Mouse (Mus musculus) Muller cell, postnatal 12 days (primary cell): ENCODE measurements at regions not wholly inside any gene's neighbourhood (a gene's known extent, or its start where the extent isn't known, plus 50 kb on each side); places are given as distances from the start of the nearest gene placed in this dataset.

Experiments
- DNase-seq: peaks from one replicate; pipeline ENCODE4 v3.0.0-alpha.2; 2015; ENCODE audit errors: inconsistent ontology term

DNA sequence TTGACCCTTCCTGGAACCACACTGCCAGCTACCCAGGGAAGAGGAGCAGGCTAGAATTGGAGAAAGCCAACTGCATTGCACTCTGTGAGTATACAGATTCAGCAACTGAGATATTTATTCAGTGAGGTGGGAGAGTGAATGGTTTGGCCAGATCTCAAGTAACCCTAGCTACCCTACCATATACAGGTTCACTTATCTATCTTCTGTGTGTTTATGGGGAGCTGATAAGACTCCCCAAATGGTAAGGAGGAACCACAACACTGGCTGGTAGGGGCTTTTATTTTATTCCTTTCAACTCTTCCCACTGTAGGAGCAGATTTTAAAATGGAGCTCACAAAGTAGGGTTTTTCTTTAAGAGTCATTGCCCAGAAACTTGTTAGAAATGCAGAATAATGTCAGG, 62.9 kb downstream of the Arrdc3 start:
- no peak for DNase-seq

DNA sequence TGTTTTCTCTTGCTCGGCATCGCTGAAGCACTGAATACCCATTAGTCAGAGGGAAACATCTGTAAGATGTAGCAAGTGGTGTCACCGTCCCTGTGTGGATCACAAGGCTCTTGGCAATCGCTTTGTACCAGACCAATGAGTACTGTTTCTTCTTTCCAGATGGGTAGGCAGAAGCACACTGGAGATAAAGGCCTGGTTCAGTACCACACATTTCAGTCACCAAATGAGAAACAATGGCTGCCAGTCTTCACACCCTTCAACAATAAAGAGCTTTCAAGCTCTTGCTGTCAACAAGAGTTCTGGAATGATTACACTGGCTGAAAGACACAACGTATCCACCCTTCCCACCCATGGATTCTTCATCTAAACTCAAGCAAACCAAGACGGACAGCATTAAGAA, 64.5 kb downstream of the Arrdc3 start:
- DNase-seq: no peak

DNA sequence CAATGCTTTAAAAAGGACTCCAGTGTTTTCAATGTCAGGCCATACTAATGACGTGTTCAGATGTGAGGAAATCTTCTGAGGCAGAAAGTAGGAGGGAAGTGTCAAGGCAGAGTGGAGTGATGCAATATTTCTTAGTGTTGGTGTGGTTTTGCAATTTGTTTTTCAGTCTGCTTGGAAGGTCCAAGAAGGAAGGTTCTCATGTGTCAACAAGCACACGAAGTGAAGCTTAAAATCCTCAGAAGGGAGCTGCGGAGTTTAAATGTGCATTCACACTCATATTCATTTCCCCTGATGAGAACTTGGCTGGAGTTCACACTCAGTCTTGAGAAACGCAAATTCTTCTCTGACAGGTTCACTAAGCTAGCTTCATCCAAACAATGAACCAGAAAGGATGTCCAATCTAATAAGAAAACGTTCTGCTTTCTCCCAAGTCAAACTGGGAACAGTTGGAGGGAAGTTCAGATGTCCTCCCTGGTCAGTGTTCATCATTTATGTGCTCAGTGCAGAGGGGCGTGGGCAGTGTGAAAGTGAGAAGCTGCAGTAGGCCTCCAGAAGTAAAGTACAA, 66.0 kb downstream of the Arrdc3 start:
- peak; percentile 34 for DNase-seq

DNA sequence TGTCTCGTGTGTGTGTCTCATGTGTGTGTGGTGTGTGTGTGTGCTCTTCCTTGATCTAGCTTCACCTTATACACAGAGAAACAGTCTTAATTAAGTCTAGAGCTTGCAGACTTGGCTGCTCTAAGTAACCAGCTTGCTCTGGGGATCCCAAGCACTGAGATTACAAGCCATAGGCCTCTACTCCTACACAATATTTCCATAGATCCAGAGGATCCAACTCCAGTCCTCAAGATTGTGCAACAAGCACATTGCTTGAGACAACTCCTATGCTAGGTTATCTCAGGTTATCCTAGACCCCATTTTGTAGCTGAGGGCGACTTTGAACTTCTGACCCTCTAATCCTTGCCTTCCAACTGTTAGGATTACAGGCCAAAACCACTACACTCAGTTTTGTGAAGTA, 67.1 kb downstream of the Arrdc3 start:
- DNase-seq: no peak

DNA sequence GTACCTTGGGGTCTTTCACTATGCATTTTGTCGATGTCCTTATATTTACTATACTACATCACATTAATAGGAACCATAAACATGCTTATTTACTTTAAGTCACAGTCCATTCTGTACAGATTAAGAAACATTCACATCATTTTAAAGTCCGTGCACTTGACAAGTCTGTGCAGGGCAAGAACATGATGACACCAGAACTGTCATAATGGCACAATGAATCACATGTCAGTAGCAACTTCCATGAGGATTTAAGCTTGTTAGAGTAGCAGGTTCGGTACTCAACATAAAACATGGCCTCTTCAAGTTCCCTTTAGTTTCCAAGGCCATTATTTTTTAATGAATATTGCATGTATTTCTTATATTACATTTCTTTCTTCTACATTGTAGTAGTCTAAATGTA, 67.6 kb downstream of the Arrdc3 start:
- no peak for DNase-seq

DNA sequence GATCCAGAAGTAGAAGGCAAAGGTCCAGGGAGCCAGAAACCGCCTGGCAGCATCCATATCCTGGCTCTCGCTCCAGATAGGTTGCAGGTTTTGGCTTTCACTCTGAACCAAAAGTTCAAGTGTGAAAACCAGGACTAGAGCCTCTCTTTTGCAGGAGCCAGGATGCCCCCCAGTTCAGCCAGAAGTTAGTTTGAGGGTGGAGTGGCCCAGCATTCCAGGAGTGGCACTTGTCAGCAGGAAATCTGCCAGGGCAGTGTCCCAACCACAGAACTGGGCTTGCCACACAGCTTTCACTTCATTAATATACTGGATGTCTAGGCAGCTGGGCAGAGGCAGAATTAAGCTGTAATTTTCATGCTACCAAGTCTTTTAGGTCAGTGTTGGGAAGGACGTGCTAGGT, 68.1 kb downstream of the Arrdc3 start:
- peak; percentile 80 for DNase-seq

DNA sequence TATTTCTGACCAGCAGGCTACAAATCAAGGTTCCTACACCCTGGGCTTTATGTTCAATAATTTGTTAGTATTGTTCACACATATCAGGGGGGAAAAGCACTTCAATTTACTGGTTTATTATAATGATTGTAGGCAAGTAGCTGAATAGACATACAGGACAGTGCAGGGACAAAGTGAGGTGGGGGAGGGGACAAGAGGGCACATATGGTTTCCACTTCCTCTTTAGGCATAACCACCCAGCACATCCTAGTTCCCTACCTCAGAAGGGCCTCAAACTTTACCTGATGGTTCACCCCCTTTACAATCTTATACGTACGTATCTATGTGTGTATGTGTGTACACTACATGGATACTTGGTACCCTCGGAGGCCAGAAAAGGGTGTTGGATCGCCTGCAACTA, 69.7 kb downstream of the Arrdc3 start:
- DNase-seq: no peak

DNA sequence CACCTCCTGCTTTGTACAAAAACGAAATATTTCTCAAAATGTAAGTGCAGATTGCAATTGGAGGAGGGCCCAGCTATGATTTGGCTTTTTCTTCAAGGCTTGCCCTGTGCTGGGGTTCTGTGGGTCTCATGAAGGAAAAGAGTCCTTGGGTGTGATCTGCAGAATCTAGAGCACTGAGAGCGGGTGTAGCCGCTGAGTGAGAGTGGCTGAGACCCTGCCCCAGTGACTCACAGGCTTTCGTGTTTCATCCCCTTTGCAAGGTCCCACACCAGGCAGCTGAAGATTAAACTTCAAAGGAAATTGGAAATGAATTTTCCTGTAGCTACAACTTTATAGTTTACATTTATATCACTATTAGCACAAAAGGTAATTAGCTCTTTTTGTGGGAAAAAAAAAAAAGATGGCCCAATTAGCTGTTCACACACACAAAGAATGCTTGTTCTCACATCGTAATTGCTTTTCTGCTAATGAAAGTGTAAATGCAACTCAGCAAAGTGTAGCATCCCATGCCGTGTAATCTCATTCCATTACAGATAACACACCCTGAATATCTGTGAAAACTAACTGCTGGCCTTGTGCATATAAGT, 71.0 kb downstream of the Arrdc3 start:
- DNase-seq: peak; percentile 22

DNA sequence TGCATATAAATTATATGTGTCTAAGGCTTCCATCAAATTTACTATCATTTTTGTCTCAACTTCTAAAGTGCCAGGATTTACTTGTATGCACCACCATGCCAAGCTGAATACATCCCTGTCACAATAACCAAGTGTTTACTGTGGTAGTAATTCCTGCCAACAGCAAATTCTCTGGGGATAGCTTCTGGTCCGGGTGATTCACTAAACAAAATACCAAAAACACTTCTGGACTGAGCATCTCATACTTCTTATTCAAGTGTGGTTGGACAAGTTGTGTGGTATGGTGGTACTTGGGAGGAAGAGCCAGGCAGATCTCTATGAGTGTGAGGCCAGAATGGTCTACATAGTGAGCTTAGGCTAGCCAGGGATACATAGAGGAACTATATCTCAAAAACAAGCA, 73.8 kb downstream of the Arrdc3 start:
- DNase-seq: peak; percentile 82

DNA sequence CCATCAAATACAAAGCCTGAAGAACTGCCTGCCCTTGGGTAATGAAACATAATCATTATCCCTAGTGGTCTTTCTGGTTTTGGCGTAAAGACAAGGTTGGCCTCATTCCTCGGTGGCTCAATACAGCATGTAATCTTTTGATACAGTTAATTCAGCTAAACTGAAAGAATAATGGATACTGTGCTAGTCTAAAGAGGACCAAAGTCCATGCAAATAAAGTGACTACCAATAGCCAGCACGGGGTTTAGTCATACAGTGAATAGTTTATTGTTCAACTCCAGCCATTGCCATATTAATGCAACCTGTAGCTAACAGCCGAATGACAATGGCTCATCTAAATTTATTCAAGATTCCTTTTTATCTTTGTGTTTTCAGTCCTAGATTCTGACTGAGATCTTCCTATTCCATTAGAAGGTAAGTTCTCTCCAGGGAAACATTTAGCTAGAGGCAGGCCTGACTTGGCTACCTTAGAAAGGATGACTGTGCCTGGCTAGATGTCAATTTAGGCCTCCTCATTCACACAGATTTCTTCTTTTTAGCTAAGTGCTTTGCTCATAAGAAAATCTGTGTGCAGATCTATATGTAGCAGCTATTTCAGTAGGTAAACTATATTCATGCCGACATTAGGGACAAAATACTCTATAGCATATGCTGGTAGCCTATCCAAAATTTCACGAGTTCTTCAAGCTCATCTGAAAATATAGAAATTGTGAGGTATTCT, 74.4 kb downstream of the Arrdc3 start:
- DNase-seq: peak; percentile 69

DNA sequence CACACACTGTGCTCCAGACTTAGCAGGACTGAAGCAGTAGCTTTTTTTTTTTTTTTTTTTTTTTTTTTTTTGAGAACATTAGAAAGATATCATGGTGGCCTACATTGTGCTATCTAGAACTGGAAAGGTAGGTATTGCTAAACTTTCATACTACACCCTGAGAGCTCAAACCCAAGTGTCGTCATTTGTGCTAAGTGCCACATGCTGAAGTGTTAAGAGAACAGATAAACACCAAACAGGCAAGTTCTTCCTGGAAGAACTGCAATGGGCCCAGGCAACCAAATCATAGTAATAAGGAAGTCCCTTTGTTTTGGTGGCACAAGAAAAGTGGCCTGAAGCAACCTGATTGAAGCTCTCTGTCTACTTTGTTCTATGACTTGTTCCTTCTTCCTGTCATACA, 76.6 kb downstream of the Arrdc3 start:
- no peak for DNase-seq

DNA sequence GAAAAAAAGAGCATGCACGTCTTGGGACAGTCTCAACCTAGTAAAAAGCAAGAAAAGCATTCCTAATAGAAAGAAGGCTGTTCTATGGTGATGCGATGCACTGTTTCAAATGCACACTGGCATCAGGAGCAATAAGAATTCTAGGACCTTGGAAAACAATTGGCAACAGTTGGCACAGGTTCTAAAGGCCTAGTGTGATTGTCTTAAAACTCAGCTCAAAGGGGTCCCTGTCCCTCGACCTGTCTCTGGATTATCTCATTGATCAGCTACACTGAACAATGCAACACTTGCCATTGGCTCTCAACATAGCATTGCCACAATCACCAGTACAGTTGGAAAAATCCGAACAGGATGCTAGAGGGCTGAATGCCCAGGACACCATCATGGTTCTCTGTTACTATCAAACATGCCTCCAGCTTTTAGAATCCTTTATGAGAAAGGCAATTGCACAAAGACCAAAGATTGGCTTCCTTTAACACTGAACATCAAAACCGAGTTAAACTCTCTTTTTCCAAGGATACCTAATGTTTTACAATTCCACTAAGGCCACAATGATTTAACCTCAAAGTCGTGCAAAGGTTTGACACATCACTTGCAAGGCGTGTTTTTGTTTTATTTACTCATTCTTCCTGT, 78.9 kb downstream of the Arrdc3 start:
- DNase-seq: peak; percentile 40

DNA sequence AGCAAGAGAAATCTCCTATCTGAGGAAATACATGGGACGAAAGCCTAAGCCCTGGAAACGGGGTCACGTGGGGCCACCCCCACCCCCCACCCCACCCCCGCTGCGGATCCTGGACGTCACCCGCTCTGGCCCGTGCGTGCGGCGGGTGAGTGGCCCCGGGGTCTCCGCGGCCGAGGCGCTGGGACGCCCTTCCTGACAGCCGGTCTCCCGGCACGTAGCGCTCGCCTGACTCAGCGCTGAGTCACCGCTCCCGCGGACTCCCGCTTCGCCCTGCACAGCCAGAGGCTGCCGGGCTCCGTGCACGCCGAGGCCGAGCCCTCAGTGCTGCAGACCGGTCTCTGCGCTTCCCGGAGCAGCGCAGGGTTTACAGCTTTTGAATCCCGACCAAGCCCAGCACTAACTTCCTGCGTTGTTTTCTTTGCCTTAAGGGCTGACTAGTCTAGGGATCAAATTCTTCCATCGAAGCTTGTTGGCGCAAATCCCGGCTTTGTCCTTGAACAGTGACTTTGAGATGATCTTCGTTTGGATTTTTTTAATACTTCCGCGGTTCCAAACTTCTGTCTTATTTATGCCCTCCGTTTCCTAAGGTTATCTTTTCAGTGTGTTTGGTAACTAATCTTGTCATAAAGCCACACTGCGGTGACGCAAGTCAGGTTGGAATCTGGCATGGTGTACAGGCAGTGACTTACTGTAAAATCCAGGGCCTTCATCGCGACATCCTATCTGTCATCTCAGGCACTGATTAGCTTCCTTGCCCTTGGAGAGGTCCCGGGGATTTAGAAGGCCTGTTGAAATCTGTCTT, 79.8 kb downstream of the Arrdc3 start:
- peak; percentile 92 for DNase-seq

DNA sequence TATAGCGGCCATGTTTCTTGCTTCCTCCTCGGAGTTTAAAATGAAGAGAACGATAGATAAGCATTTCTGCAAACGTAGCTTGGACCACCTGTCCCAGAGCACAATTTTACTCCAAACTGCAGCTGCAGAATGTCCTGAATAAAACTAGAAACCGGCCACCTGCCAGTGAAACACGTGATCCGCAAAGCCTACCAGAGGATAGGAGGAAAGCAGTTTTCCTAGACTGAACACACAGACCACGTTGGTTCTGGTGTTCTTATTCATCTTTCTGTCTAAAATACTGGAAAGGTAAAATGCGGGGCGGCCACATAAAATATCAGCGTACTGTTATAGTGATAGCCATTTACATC, 80.4 kb downstream of the Arrdc3 start:
- no peak for DNase-seq

DNA sequence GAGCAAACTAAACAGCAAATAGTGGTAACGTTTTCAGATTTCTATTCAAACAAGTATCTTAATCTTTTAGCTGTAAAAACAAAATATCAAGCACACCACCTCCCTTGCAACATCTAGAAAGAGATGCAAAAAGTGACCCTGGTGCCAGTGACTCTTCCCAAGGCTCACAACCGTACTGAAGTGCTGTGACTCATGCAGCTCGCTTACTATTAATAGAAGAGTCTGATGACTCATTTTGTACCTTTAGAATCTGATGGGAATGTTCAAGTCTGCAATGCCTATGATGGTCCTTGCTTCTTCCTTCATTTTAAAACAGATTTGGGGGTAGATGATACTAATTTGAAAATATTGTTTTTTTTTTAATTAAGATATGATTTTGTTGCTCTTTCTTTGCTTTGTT, 88.5 kb downstream of the Arrdc3 start:
- no peak for DNase-seq

DNA sequence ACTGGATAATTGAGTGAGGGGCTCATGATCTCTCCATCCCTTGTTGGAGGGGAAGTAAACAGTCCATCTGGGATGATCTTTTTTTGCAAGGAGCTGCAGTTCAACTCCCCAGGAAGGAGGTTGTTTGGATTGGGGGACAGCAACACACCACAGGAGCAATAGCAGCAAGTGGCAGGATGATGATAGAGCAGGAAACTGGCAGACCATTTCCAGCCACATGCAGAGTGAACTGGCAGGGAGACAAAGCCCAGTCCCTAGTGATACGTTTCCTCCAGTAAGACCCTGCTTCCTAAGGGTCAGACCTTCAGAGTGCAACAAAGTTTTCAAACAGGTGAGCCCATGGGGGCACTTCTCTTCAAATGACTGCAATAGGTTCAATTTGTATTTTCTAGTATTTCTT, 91.2 kb downstream of the Arrdc3 start:
- no peak for DNase-seq

DNA sequence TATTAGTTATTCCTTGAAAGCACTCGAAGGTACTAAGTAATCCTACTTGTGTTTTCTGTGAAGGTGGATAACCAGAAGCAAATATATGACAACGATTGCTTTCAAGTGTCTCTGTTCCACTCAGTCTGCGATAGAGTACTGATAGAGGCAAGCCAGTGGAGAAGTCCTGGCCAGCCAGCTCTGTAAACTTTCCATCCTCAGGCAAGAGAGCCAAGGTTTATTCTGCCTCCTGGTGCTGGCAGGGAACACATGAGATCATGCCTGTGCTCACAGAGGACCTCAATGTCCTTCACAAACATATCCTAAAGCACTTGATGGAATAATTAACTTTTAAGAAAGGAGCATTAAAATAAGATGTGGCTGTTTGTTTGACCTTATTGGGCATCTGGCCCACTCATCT, 94.1 kb downstream of the Arrdc3 start:
- DNase-seq: no peak

DNA sequence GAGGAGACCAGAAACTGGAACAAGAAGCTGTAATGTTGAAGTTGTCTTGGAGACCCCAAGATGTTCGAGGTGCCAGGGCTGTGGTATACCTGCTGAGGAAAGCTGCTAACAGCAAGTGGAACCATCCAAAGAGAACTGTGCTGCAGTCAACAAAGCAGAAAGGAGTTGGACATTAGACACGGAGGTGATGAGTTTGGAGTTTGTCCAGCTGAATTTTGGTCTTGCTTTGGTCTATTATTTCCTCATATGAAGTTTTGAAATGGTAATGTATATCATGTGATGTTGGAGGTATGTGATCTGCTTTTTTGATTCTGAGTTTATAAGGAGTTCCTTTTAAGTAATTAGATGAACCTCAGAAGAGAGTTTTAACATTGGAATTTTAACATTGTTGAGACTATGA, 98.0 kb downstream of the Arrdc3 start:
- no peak for DNase-seq

DNA sequence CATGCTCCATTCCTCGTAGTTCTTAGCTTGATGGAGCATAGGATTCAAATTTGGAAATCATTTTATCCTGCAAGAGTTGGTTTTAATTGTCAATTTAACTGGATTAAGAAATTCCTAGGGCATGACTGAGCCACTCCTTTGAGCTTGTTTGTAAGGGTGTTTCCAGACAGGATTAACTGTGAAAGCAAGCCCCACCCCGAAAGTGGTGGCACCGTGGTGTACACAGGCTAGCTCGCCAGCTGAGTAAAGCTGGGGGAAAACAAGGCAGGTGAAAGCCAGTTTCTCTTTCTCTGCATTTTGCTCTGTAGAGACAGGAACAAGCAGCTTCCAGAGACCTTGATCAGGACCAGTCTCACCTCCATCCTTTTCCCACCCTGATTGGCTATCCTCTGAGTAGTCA, 103.5 kb downstream of the Arrdc3 start:
- DNase-seq: no peak

DNA sequence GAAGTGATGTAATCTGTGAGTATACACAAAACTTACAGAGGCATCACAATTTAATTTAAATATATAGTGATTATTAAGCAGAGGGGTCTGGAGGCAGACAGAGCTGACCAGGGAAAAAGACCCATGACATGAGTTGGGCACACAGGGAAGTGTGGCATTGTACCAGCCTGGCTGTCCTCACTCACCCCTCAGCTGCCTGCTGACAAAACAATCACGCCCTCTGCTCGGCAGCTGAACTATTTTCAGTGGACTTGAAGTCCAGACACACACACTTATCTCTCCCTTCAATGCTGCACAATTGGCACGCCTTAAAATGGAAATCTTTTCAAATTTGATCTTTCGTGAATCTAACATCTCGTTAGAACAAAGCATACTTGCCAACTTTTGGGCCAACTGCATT, 106.6 kb downstream of the Arrdc3 start:
- DNase-seq: no peak

DNA sequence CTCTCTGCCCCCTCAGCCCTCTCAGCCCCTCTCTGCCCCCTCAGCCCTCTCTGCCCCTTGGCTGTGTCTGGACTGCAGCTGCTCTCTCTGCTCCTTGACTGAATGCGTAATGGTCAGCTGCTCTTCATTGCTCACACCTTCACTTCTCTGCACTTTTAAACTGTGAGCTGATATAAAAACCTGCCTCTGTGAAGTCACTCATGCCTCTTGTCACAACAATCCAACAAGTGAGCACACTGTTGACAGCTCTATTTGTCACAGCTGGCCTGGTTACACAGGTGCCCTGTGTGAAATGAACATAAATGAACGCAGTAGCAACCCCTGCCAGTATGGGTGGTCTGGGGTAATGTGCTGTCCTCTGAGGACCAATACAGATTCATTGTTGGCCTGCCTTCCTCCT, 109.2 kb downstream of the Arrdc3 start:
- no peak for DNase-seq
